Mouse (Mus musculus) forelimb bud, embryonic 11.5 days (tissue): Measurements from ENCODE around the gene Tomm40l.

Experiments used
- DNase-seq: peaks from one replicate; pipeline ENCODE4 v3.0.0-alpha.2; 2012; ENCODE audit warnings: low read depth, low spot score

The Tomm40l gene

DNA sequence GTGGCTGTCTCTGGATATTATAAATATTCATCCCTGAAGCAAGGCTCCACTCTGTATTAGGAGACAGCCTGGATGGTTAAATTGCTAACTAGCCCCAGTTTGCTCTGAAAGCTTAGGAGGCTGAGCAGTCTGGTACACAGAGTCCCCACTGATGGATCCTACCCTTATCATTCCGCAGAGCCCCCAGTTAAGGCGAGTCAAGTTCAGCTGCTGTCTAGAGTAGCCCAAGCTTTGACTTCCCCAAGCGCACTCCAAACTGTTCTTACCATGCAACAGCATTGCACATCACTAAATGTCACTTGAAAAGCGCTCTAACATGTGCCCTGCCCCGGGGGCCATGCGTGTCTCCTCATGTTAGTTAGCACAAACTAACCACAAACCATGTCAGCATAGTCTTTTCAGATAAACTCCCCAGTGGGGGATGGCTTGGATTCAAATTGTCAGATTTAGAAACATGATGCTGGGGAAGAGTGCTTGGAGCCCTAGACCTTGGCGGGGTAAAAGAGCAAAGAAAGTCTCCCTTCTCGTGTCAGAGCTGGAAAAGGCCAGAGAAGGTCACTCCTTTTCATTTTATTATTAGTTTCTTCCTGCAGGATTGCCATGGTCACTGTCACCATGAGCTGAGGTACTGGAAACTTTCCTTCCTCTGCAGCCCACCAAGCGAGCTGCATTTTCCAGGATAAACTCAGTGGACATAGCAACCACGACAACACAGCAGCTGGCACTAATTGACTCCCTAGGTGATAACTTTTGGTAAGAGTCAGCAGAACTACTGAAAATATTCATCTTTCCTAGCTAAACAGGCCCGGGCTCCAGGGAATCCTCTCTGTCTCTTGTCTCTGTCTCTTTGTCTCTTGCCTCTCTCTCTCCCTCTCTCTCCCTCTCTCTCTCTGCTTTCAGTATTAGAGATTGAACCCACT is 28.1 kb downstream of the Tomm40l start:
- no peak for DNase-seq

DNA sequence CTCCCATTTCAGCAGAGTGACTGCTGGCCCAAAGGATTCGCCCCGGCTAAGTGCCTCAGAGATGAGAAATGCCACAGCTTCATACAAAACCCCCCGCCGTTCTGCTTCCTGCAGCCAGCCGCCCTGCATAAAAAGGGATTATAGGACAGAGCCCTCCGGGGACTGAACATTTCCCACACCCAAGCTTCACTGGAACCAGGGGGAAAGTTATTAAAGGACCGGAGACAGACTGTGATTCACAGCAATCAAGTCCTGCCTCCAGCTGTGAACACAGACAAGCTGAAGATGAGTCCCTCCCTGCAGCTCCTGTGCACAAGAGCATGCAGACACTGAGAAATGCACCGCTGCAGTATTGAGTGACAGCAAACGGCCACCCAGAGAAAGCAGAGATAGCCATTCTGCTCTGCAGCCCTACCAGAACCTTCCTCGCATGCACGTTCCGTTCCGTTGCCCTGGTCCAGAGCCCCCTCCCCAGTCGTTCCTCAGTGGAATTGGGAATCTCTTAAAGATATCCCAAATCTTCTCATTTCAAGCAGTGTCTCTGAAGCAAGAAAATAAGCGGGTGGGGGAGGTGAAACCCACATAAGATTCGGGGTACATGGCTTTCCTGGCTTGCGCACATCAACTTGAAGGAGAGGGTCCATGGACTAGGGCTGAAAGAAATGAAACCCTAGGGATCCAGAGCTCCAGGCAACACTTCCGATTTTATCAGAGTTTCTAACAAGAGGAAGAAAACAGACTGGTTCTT is 29.0 kb downstream of the Tomm40l start:
- no peak for DNase-seq

DNA sequence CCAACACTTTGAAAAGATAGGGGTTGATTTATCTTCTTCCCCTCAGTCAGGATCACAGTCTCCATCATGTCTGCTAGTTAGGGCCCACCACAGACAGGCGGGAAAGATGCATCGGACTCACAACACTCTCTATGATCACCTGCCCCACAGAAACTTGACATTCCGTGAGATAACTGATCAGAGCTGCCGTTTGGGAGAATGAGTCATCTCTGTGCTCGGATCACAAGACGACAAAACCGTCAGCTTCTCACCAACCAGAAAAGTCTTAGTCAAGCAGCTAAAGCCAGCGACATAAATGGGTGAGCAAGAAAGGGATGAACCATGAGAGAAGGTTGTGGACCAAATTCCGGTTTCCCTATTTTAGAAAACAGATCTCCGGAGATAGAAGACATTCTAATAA is 30.0 kb downstream of the Tomm40l start:
- DNase-seq = no peak

- DNase-seq = no peak
Observed at GRCm38 (mm10) chr1:171190832-171191231, 31.5 kb downstream of the Tomm40l start.

DNA sequence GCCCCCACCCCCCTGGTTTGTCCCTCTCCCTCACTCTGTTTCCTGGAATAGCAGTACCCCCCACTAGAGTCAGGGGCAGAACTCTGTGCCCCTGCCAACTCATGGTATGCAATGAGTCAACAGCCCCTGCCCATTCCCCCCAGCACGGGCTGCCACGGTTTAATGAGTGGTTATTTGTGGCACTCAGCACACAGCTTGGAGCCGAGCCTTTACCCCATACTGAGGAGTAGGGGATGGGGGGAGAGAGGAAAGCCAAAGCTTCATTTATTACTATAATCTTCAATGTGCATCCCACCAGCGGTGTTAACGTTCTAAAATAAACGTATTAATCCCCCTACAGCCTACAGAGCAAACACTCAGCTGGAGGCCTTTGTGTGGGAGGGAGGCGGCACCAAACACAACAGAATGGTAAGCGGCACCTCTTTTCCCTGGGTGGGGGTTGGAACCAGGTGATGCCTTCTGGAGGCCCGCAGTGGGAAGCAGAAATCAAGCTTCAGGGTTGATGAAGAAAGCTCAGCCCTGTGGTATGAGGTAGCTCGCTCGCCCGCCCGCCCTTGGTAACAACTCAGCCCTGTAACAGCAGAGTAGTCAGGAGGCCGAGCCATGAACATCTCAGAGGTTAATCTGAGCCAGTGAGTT is 32.7 kb downstream of the Tomm40l start:
- DNase-seq = no peak

DNA sequence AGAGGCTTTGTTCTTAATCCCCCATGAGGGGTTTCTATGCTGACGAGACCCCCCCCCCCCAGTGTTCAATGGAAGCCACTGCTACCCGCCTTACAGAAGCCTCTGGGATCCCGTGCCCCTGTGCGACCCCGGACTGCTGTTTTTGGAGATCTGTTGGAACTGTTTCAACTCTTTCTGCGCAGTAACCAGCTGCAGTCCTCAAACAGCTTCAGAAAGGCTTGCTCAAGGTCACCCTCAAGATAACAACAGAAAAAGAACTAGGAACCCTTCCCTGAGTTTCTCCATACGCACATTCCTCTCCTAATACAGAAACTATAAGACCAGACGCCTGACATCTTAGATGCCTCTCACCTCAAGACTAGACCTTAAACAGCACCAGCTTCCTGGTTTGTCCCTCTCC is 33.3 kb downstream of the Tomm40l start:
- DNase-seq = no peak

DNA sequence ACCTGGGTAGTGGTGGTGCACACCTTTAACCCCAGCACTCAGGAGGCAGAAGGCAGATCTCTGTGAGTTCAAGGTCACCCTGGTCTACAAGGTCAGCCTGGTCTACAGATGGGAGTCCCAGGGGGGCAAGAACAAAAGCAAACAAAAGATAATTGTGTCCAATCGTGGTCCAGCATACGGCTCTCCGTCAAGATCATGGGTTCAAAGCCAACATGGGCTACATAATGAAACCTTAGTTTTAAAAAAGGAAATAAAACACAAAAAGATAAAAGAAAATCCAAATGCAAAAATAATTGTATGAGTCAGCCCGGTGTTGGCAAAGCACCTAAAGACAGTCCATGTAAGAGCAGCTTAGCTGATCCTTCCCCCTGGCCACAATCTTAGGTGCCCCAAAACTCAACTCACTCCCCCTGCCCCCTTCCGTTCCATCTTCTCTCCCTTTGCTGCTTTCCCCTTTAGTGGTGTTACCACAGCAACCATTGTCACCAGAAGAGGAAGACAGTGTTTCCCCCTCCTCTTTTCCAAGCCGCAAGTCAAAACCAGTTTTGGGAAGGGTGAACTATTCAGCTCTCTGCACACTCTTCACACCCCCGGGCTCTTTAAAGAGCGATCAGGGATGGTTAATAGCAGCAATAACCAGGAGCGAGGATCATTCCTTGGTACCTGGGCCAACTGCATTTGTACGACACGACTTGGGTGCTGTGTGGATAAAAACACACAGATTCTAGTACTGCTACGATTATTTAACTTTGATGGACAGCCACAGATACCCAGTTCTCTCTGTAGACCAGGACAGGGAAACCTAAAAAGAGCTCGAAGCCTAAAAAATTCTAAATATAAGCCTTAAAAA is 34.2 kb downstream of the Tomm40l start:
- no peak for DNase-seq

- DNase-seq = no peak
Observed at GRCm38 (mm10) chr1:171185655-171186054, 36.7 kb downstream of the Tomm40l start.

GRCm38 (mm10) chr1:171184314-171184713 is 38.0 kb downstream of the Tomm40l start:
- DNase-seq = no peak

GRCm38 (mm10) chr1:171183620-171184019 is 38.7 kb downstream of the Tomm40l start:
- no peak for DNase-seq

DNA sequence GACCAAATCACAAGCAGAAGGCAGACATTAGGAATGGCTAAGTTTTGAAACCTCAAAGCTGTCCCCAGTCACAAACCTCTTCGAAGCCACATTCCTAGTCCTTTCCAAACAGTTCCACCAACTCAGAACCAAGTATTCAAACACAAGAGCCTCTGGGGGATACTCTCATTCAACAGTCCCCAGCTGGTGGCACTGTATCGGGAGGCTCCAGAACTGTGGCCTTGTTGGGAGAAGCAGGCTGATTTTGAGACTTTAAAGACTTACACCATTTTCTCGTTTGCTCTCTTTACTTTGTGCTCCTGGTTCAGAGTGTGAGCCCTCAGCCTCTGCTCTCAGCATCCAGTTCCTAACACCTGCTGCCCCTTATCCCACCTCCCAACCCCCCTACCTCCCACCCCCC is 39.3 kb downstream of the Tomm40l start:
- no peak for DNase-seq

DNA sequence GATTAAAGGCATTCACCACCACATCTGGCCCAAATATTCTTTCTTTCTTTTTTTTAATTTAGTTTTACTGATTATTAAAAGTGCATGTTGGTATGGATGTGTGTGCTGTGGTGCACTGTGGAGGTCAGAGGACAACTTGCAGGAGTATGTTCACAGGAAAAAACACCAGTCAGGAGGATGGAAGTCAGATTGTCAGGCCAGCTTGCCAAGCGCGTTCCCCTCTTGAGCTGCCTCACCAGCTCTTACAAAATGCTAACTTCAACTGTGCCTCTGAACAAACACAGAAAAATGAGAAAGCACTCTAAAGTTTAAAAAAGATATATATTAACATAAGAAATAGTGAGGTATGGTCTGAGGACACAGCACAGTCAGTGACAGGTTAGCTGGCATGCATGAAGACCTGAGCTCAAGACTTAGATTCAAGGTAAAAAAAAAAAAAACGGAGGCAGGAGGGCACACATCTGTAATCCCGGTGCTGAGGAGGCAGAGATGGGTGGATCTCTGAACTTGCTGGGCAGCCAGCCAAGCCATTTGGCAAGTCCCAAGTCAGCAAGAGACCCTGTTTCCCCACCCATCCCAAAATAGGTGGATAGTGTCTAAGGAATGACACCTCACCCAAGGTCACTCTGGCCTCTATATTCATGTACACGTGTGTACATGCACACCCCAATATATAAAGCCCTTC is 42.7 kb downstream of the Tomm40l start:
- DNase-seq = no peak

- DNase-seq = no peak
Observed at GRCm38 (mm10) chr1:171172779-171173178, 49.5 kb downstream of the Tomm40l start.

- DNase-seq = no peak
Observed at GRCm38 (mm10) chr1:171171138-171171537, 51.2 kb downstream of the Tomm40l start.

DNA sequence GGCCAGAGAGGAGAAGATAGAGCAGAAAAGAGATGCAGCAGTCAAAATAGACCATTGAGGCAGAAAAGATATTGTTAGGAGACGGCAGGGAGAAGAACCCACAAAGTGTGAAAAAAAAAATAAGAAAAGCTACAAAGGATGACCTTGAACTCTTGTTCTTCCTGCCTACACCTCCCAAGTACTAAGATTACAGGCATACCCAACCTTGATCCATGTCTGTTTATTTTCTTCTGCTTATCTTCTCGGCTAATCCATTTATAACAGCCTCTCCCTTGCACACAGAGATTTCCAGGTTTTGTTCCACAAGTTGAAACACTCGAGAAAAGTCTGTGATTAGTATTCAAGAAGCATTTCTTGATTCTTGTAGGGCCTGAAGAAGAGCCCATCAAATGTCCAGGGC is 52.4 kb downstream of the Tomm40l start:
- DNase-seq = no peak

DNA sequence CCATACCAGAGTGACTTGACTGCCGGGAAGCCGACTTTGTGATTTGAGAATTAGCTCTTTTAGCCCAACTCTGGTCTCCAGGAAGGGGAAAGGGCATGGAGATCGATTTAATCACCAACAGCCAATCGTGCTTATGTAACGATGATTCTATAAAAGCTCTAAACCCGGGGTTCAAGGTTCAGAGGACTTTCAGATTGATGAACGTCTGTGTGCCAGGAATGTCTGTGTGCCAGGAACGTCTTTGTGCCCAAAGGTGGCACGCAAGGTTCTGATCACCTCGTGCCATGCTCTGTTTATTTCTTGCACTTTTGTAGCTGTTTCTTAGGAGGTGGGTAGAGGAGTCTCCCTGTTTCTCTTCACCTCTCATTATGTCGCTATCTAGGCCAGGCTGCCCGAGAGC is 53.4 kb downstream of the Tomm40l start:
- DNase-seq = no peak
